Mouse (Mus musculus) embryonic fibroblast, embryonic 13.5 days (primary cell): ENCODE results near the gene Tmem136.

Experiments used
- CTCF ChIP-seq: IDR thresholded peaks from 2 replicates; pipeline ENCODE4 v1.5.1; 2011; ENCODE audit warnings: mild to moderate bottlenecking, control low read depth, low read length, moderate library complexity, borderline replicate concordance; ENCODE audit not compliant: insufficient read depth
- POLR2A ChIP-seq: IDR thresholded peaks from 2 replicates; pipeline ENCODE4 v1.6.1; 2011; ENCODE audit warnings: low read depth, mild to moderate bottlenecking, control low read depth, low read length, moderate library complexity

GRCm38 (mm10) chr9:43108721-43109120, 7.6 kb downstream of the Tmem136 start:
- TF ChIP-seq CTCF, result no peak
- no peak for TF ChIP-seq POLR2A
